Mouse (Mus musculus): Measurements from ENCODE around the gene Emc8. TPM values are rescaled to one million over a fixed set of nuclear protein-coding genes. Genes with fewer than 3 reads are reported as not detected.

Gene Emc8
- total RNA-seq, 2 experiments from 2014 or later = 66.4 to 67.2 TPM

GRCm38 (mm10) chr8:120657415-120657814 lies 11.0 kb downstream of the Emc8 start:
- intact Hi-C loops (cut with DNase I) = no loop called here

GRCm38 (mm10) chr8:120656322-120657052 lies 11.9 kb downstream of the Emc8 start:
- intact Hi-C loops (cut with DNase I) = no loop called here
- no peak for DNase-seq (ENCODE audit: low spot score in 2 of 2)

More at GRCm38 (mm10) chr8:120657415-120657814, 11.0 kb downstream of the Emc8 start:
- no peak for DNase-seq (ENCODE audit: low spot score in 2 of 2)

GRCm38 (mm10) chr8:120647532-120647931 lies 20.8 kb downstream of the Emc8 start, which contains the start of gene 1190005I06Rik:
Gene 1190005I06Rik (minus strand): TSS chr8:120647632.
- DNase-seq (ENCODE audit: low spot score in 2 of 2) = no peak
- intact Hi-C loops (cut with DNase I) = no loop called here

GRCm38 (mm10) chr8:120644663-120645062 lies 23.7 kb downstream of the Emc8 start:
- peak; percentile 56 to 57 for DNase-seq (ENCODE audit: low spot score in 2 of 2)
- intact Hi-C loops (cut with DNase I) = no loop called here

GRCm38 (mm10) chr8:120642031-120642662 lies 26.2 kb downstream of the Emc8 start:
- no peak for DNase-seq (ENCODE audit: low spot score in 2 of 2)
- intact Hi-C loops (cut with DNase I) = no loop called here

GRCm38 (mm10) chr8:120641245-120641644 lies 27.1 kb downstream of the Emc8 start:
- intact Hi-C loops (cut with DNase I) = no loop called here
- DNase-seq (ENCODE audit: low spot score in 2 of 2) = no peak

GRCm38 (mm10) chr8:120634329-120634839 lies 34.0 kb downstream of the Emc8 start:
- peak; percentile 35 to 46 for DNase-seq (ENCODE audit: low spot score in 2 of 2)
- intact Hi-C loops (cut with DNase I) = no loop called here

GRCm38 (mm10) chr8:120633665-120634271 lies 34.6 kb downstream of the Emc8 start:
- intact Hi-C loops (cut with DNase I) = no loop called here
- no peak for DNase-seq (ENCODE audit: low spot score in 2 of 2)

GRCm38 (mm10) chr8:120632969-120633664 lies 35.3 kb downstream of the Emc8 start:
- intact Hi-C loops (cut with DNase I) = no loop called here
- DNase-seq (ENCODE audit: low spot score in 2 of 2) = no peak

- intact Hi-C loops (cut with DNase I) = no loop called here
- no peak for DNase-seq (ENCODE audit: low spot score in 2 of 2)
These were observed 36.7 kb downstream of the Emc8 start for GRCm38 (mm10) chr8:120631441-120632375.

- intact Hi-C loops (cut with DNase I) = no loop called here
- no peak for DNase-seq (ENCODE audit: low spot score in 2 of 2)
These were observed 37.5 kb downstream of the Emc8 start for GRCm38 (mm10) chr8:120630848-120631247.

GRCm38 (mm10) chr8:120630031-120630430 lies 38.3 kb downstream of the Emc8 start:
- DNase-seq (ENCODE audit: low spot score in 2 of 2) = no peak
- intact Hi-C loops (cut with DNase I) = no loop called here

- DNase-seq (ENCODE audit: low spot score in 2 of 2) = no peak
- intact Hi-C loops (cut with DNase I) = no loop called here
These were observed 41.1 kb downstream of the Emc8 start for GRCm38 (mm10) chr8:120627298-120627697.

- intact Hi-C loops (cut with DNase I) = no loop called here
- no peak for DNase-seq (ENCODE audit: low spot score in 2 of 2)
These were observed 41.9 kb downstream of the Emc8 start for GRCm38 (mm10) chr8:120626461-120626860.

- intact Hi-C loops (cut with DNase I) = no loop called here
- no peak for DNase-seq (ENCODE audit: low spot score in 2 of 2)
These were observed 44.8 kb downstream of the Emc8 start for GRCm38 (mm10) chr8:120623608-120624007.

GRCm38 (mm10) chr8:120622161-120622560 lies 46.2 kb downstream of the Emc8 start:
- intact Hi-C loops (cut with DNase I) = no loop called here
- no peak for DNase-seq (ENCODE audit: low spot score in 2 of 2)

GRCm38 (mm10) chr8:120620441-120620840 lies 47.9 kb downstream of the Emc8 start:
- DNase-seq (ENCODE audit: low spot score in 2 of 2) = no peak
- intact Hi-C loops (cut with DNase I) = no loop called here

- intact Hi-C loops (cut with DNase I) = loop anchor here (5.0 kb wide), 1 partner anchor 48 kb away; the partner anchor contains the start of genes Cox4i1, Emc8 and Gm27021
These were observed 48.9 kb downstream of the Emc8 start for GRCm38 (mm10) chr8:120619235-120620180.

More at GRCm38 (mm10) chr8:120619235-120620180, 48.9 kb downstream of the Emc8 start:
- DNase-seq (ENCODE audit: low spot score in 2 of 2) = peak in 1 of 2 experiments; percentile 42

Measured in left cerebral cortex, postnatal 36 days (tissue).